Mouse (Mus musculus) left cerebral cortex, postnatal 14 days (tissue): Measurements from ENCODE around the gene Cnga4. TPM values are rescaled to one million over a fixed set of nuclear protein-coding genes. Genes with fewer than 3 reads are reported as not detected.

ENCODE experiments used
- total RNA-seq, 2 experiments: library from RNA; stranded (reverse); gene quantifications; 2 replicates each; pipeline ENCODE4 v1.2.3; 2021

Cnga4 gene
- total RNA-seq, 2 experiments from 2014 or later, result 0.37 to 0.51 TPM

Other genes with a start within 250 kb of the Cnga4 start
- not detected for gene Olfr684, start 240.9 kb upstream of the Cnga4 start, total RNA-seq
- gene Olfr685, start 218.6 kb upstream of the Cnga4 start, total RNA-seq, result not detected
- gene Olfr686, start 197.1 kb upstream of the Cnga4 start, total RNA-seq, result not detected
- not detected for gene Olfr688, start 116.5 kb upstream of the Cnga4 start, total RNA-seq
- not detected for gene Olfr689, start 93.4 kb upstream of the Cnga4 start, total RNA-seq
- 1 to 10 TPM in 1 of 2 experiments, under 1 TPM in 1; 0.87 to 1.1 TPM for gene Olfr690, start 70.5 kb upstream of the Cnga4 start, total RNA-seq
- gene Olfr691, start 62.3 kb upstream of the Cnga4 start, total RNA-seq, result 1 to 10 TPM; 1.1 to 1.4 TPM
- gene Olfr692, start 36.3 kb upstream of the Cnga4 start, total RNA-seq, result not detected
- not detected for gene Gm5901, start 29.5 kb upstream of the Cnga4 start, total RNA-seq
- 10 to 100 TPM; 70.2 to 74.2 TPM for gene Fam160a2, start 4.5 kb upstream of the Cnga4 start, total RNA-seq
- 10 to 100 TPM; 56.6 to 62.4 TPM for gene Cckbr, start 21.2 kb downstream of the Cnga4 start, total RNA-seq
- gene Cavin3, start 77.7 kb downstream of the Cnga4 start, total RNA-seq, result 10 to 100 TPM; 19.0 to 21.1 TPM
- 100 to 1,000 TPM; 111 to 112 TPM for gene Smpd1, start 149.8 kb downstream of the Cnga4 start, total RNA-seq
- 100 to 1,000 TPM; 450 to 459 TPM for gene Apbb1, start 177.1 kb downstream of the Cnga4 start, total RNA-seq
- under 1 TPM; 0.23 to 0.24 TPM for gene Hpx, start 195.6 kb downstream of the Cnga4 start, total RNA-seq
- gene Trim3, start 229.0 kb downstream of the Cnga4 start, total RNA-seq, result 100 to 1,000 TPM; 146 to 148 TPM
- gene Timm10b, start 235.5 kb downstream of the Cnga4 start, total RNA-seq, result 10 to 100 TPM; 79.1 to 82.2 TPM
- 100 to 1,000 TPM in 1 of 2 experiments, 10 to 100 TPM in 1; 96.6 to 104 TPM for gene Arfip2, start 235.8 kb downstream of the Cnga4 start, total RNA-seq
- gene Gm45799, start 236.0 kb downstream of the Cnga4 start, total RNA-seq, result 10 to 100 TPM; 10.6 to 13.6 TPM
- gene Dnhd1, start 246.3 kb downstream of the Cnga4 start, total RNA-seq, result 1 to 10 TPM; 4.9 to 5.0 TPM